Mouse (Mus musculus) hindbrain, embryonic 15.5 days (tissue): ENCODE data around the gene Ankrd27. TPM values are rescaled to one million over a fixed set of nuclear protein-coding genes. Genes with fewer than 3 reads are reported as not detected.

Experiments used
- ATAC-seq: fragments of 200-750 bp; cut with Nextera tagmentation; 2 replicates; pipeline ENCODE4 v1.8.0; 2017; ENCODE audit warnings: low read depth, moderate number of reproducible peaks, moderate TSS enrichment; ENCODE audit not compliant: low FRiP score
- H3K27ac ChIP-seq: fragments of 300-500 bp; sonication (generic); replicated peaks from 2 replicates; pipeline ENCODE4 v1.5.1; 2015; ENCODE audit warnings: mild to moderate bottlenecking, inconsistent platforms
- H3K27me3 ChIP-seq: fragments of 300-500 bp; sonication (generic); 2 replicates; pipeline ENCODE4 v1.6.1; 2015; ENCODE audit warnings: control low read depth, inconsistent platforms
- H3K36me3 ChIP-seq: fragments of 300-500 bp; sonication (generic); 2 replicates; pipeline ENCODE4 v1.6.1; 2015; ENCODE audit warnings: control low read depth, inconsistent platforms
- H3K4me1 ChIP-seq: fragments of 300-500 bp; sonication (generic); replicated peaks from 2 replicates; pipeline ENCODE4 v1.6.1; 2015; ENCODE audit warnings: control low read depth, inconsistent platforms
- H3K4me2 ChIP-seq: fragments of 300-500 bp; sonication (generic); 2 replicates; pipeline ENCODE4 v1.6.1; 2015; ENCODE audit warnings: moderate library complexity, mild to moderate bottlenecking, inconsistent platforms
- H3K4me3 ChIP-seq: fragments of 300-500 bp; sonication (generic); 2 replicates; pipeline ENCODE4 v1.5.1; 2015; ENCODE audit warnings: mild to moderate bottlenecking, inconsistent platforms
- H3K9ac ChIP-seq: fragments of 300-500 bp; sonication (generic); 2 replicates; pipeline ENCODE4 v1.6.1; 2015; ENCODE audit warnings: inconsistent platforms
- H3K9me3 ChIP-seq: fragments of 300-500 bp; sonication (generic); 2 replicates; pipeline ENCODE4 v1.6.1; 2016; ENCODE audit warnings: control low read depth, inconsistent platforms
- WGBS: fragments of 180-500 bp; shearing (Covaris S2); methylation state at CpG from one replicate; pipeline ENCODE4 v1.1.7; 2015; 5-methylcytosine and 5-hydroxymethylcytosine counted together
- polyA plus RNA-seq: library from polyadenylated mRNA; unstranded; fragments of >200 nt; fragmentation: Nextera tagmentation; extraction: Ambion mirVana; gene quantifications from 2 replicates; pipeline ENCODE4 v1.2.1, GENCODE M21; 2015

The Ankrd27 gene
- 19.0 and 20.2 TPM in 2 replicates for polyA plus RNA-seq

DNA sequence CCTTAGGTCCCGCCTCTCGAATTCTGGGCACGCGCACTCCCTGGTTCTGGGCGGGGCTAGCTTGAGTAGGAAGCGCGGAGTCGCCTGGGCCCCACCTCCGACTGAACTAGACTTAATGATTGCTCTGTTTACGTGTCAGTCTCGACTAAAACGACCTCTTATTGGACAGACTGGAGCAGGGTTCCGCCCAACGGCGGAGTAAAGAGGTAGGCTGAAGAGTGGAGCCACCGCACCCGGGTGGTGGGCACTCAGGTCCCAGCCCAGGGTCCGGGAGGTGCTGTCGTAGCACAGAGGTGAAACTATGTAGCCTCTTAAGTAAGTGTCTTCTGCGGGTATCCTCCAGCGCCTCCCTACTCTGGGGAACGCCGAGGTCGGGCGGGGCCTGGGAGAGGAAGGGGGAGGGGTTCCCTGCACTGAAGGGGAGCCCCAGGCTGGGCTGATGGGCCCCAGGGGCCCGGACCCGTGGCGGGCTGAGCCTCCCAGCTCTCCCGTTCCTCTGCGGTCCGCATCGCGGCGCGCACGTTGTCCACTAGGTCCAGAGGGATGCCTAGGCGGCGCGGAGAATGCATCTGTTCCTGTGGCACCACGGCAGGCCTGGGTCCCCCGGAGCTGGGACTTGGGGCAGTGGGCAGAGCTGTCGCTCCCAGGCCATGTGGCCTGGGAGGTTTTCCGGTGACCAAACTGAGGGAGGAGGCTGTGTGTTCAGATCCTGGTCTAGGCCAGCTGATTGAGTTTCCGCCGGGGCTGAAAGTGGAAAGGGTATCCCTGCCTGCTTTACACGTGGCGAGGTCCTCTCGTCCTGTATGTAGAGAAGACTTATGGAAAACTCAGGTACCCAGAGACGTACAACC is at the start of gene Ankrd27:
Gene Ankrd27, plus strand, starts transcription at position 190 of the 851 bp plus-strand sequence.
- H3K4me3 ChIP-seq = peak within 1 kb of the TSS; percentile 78
- WGBS = under 1% methylated on average over 49 of the region's 49 CpGs
- H3K27me3 ChIP-seq = peaks cover 36% of the 10 kb centered on the region
- H3K27ac ChIP-seq = peak within 1 kb of the TSS; percentile 70
- peaks cover 20% of the 10 kb centered on the region for H3K4me1 ChIP-seq
- peak within 1 kb of the TSS; percentile 98 for H3K4me2 ChIP-seq
- peak; percentile 99 for ATAC-seq
- no peaks in the 10 kb centered on the region for H3K36me3 ChIP-seq
- H3K9me3 ChIP-seq = no peaks in the 10 kb centered on the region
- peak within 1 kb of the TSS; percentile 70 for H3K9ac ChIP-seq

DNA sequence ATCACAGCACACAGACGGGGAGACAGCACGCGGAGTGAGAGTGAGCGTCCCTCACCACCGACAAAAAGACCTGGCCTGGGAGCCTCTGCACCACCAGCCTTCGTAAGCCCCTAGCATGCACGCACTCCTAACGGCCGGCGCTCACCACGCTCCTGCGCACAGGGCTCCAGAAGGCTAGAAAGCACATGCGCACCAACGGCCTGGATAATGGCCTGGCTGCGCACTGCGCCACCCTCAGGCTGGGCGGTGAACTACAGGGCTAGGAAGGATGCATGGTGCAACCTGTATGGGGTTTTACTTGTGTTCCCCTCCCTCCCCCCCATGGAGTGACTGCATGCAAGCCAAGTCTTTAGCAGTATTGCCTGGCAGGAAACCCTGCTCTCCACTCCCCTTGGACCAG is 48.5 kb upstream of the Ankrd27 start, which contains the start of gene Tdrd12:
Gene Tdrd12, minus strand, starts transcription at position 184 of the 400 bp plus-strand sequence.
- Histone ChIP-seq H3K4me1 (no peaks in the 10 kb centered on the region), H3K36me3 (no peaks in the 10 kb centered on the region), H3K9ac (no peak within 1 kb of the TSS), H3K4me2 (no peak within 1 kb of the TSS), H3K27ac (no peak within 1 kb of the TSS), H3K27me3 (no peaks in the 10 kb centered on the region), H3K4me3 (no peak within 1 kb of the TSS), H3K9me3 (no peaks in the 10 kb centered on the region)
- no peak for ATAC-seq
- 88% methylated on average over 17 of the region's 17 CpGs for WGBS

DNA sequence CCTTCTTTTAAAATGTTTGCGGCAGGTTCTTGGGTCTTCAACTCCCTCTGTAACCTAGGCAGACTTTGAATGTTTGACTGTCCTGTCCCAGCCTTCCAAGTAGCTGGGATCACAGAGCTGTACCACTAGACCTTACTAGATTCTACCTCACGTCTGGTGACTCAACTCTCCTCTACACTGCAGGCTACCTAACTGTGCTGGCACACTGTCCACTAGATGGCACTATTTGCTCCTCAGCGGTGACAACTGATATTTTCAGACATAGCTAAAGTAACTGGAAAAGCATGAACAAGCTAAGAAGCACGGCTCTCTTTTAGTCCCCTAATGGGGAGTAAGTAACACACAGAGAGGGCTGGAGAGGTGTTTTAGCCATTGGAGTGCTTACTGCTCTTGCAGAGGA is 40.2 kb upstream of the Ankrd27 start:
- peak; percentile 54; the same call in 1 of the 2 replicates for ATAC-seq
- Histone ChIP-seq H3K9ac (no peak overlapping the region), H3K4me1 (no peaks in the 10 kb centered on the region), H3K27me3 (no peaks in the 10 kb centered on the region), H3K4me2 (no peak overlapping the region), H3K27ac (no peak overlapping the region), H3K36me3 (peaks cover 32% of the 10 kb centered on the region), H3K9me3 (no peaks in the 10 kb centered on the region), H3K4me3 (no peak overlapping the region)
- 27% methylated on average over 4 of the region's 4 CpGs for WGBS

DNA sequence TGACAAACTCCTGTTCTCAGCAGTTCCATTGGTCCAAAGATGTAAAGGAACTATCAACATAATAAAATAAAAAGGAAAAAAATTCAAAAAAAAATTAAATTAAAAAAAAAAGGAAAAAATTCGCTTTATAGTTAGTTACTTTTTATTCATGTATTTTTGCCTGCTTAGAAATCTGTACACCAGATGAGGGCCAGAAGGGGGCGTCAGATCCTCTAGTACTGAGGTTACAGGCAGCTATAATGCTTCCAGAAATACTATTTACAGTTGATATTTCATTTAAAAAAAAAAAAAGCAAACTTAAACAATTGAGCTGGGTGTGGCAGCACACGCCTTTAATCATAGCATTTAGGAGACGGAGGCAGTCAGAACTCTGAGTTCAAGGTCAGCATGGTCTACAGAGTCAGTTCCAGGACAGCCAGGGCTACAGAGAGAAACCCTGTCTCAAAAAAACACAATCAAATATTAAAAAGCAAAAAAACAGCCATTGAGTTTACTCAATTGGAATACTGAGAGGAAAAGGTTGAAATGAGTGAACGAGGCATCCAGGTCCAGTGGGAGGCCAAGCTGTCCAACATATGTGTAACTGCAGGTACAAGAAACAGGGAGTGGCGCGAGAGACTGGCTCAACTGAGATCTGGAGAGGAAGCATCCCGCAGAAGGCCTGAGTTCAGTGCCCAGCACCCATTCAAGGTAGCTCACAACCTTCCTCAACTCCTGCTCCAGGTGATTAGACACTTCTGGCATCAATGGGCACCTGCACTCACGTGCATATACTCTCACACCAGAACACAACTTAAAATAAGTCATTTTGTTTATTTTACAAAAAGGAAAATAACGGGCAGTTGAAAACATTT is 32.1 kb upstream of the Ankrd27 start:
- Histone ChIP-seq H3K9ac (peak overlapping the region; percentile 96; the same call in 1 of the 2 replicates), H3K27ac (peak overlapping the region; percentile 96; the same call in 1 of the 2 replicates), H3K4me2 (peak overlapping the region; percentile 89), H3K4me3 (peak overlapping the region; percentile 66), H3K27me3 (no peaks in the 10 kb centered on the region), H3K9me3 (no peaks in the 10 kb centered on the region), H3K4me1 (peaks cover 20% of the 10 kb centered on the region), H3K36me3 (peaks cover 17% of the 10 kb centered on the region)
- WGBS = 62% methylated on average over 10 of the region's 10 CpGs
- no peak for ATAC-seq

DNA sequence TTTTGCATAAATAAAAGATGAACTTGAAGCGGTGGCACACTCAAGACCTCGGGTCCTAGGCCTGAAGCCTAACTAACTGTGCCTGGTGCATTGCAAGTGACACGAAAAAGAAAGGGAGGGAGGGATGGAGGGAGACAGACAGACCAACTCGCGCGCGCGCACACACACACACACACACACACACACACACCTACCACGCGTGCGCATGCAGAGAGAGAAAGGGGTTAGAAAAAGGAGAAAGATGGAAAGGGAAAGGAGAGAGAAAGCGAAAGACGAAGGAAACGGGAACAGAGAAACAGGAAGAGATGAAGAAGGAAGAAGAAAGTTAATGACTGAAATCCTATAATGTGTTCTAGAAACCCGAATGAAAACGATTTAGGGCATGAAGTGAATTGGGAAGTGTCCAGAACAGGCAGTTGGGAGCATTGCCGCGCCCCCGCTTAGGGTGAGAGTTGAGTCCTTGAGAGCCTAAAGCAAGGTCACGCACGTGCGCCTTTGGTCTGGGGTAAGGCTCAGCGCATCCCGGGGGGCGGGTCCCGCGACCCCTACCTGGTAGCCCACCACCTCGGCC is 31.4 kb upstream of the Ankrd27 start:
- Histone ChIP-seq H3K27ac (peak overlapping the region; percentile 96), H3K27me3 (no peaks in the 10 kb centered on the region), H3K4me2 (peak overlapping the region; percentile 89), H3K4me1 (peaks cover 20% of the 10 kb centered on the region), H3K4me3 (peak overlapping the region; percentile 66), H3K36me3 (peaks cover 11% of the 10 kb centered on the region), H3K9ac (peak overlapping the region; percentile 96), H3K9me3 (no peaks in the 10 kb centered on the region)
- 4% methylated on average over 27 of the region's 28 CpGs for WGBS
- peak; percentile 60; the same call in 1 of the 2 replicates for ATAC-seq

DNA sequence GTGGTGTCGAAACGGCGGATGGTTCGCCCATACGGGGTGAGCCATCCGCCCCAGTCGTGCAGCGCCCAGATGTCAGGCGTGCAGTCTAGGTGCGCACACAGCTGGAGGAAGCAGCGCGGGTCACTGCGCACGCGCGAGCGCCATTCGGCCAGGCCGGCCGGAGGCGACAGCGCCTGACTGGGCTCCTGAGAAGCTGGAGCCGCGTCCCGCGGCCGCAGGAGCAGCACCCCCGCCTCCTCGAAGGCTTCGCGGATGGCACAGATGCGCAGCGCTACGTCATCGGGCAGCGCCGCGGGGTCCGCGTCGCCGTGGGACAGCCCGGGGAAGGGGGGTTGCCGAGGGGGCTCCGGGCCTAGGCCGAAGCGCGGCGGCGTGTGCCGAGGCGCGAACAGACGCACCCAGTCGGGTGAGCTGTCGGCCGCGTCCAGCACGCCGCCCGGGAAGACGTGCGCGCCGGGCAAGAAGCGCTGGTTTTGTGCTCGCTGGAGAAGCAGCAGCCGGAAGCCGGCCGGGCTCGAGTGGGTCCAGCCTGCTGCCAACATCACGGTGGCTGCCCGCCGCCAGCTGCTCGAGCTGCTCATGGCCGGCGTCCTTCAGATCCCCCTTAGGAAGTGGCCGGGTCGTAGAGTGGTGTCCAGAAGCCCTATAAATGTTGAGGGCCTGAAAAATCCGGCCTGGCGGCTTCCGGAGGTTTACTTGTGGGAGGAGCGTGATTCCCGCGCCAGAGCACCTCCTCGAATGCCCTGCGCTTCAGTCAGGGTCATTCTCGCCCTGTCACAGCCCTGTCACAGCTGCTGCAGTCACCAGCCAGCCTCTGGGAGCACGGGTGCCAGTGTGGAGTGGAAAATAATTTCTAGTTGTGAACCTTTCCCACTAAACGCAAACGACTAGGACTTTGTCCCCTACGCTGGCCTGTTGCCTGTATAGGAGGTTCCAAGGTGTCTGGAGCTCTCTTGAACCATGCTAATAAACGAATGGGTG is 30.5 kb upstream of the Ankrd27 start:
- Histone ChIP-seq H3K27ac (peak overlapping the region; percentile 96), H3K4me1 (peaks cover 20% of the 10 kb centered on the region), H3K36me3 (peaks cover 4% of the 10 kb centered on the region), H3K4me3 (peak overlapping the region; percentile 66), H3K4me2 (peak overlapping the region; percentile 89), H3K9ac (peak overlapping the region; percentile 96), H3K27me3 (no peaks in the 10 kb centered on the region), H3K9me3 (no peaks in the 10 kb centered on the region)
- 1% methylated on average over 87 of the region's 93 CpGs for WGBS
- peak; percentile 95 for ATAC-seq

DNA sequence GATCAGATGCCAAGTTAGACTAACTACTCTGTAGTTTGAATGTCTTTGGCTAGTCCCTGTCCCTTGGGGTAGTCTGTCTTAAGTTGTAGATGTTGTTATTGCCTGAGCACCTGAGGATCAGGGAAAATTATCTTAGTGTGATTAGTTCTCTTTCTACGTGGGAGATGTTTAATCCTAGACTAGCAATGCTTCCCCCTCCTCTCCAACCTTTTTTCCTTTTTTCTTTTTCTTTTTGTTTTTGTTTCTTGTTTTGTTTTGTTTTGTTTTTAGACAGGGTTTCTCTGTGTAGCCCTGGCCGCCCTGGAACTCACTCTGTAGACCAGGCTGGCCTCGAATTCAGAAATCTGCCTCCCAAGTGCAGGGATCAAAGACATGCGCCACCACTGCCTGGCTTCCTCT is 29.8 kb upstream of the Ankrd27 start, which contains the start of gene Nudt19:
Gene Nudt19, minus strand, starts transcription at position 100 of the 399 bp plus-strand sequence.
- WGBS = 58% methylated on average over 4 of the region's 4 CpGs
- H3K4me2 ChIP-seq = peak within 1 kb of the TSS; percentile 89
- no peaks in the 10 kb centered on the region for H3K9me3 ChIP-seq
- peaks cover 20% of the 10 kb centered on the region for H3K4me1 ChIP-seq
- no peaks in the 10 kb centered on the region for H3K27me3 ChIP-seq
- H3K4me3 ChIP-seq = peak within 1 kb of the TSS; percentile 66
- H3K36me3 ChIP-seq = no peaks in the 10 kb centered on the region
- peak within 1 kb of the TSS; percentile 96 for H3K27ac ChIP-seq
- peak within 1 kb of the TSS; percentile 96 for H3K9ac ChIP-seq
- ATAC-seq = no peak

DNA sequence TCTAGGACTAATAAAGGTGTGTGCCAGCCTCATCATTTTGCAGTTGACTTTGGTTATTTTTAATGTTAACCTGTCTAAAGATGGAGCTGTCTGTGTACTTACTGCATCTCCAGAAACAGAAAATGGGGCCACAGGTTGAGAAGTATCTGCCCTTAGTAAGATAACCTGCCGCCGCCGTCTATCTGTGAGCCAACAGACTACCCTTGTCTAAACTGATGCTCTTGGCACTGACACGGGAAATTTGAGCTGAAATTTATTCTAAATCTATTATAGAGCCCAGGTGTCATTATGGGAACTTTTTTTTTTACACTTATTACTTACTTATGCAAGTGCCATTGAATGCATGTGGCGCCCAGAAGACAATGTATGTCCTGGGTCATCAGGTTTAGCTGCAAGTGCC is 29.1 kb upstream of the Ankrd27 start:
- Histone ChIP-seq H3K27ac (no peak overlapping the region), H3K27me3 (no peaks in the 10 kb centered on the region), H3K9ac (no peak overlapping the region), H3K36me3 (no peaks in the 10 kb centered on the region), H3K4me1 (peaks cover 20% of the 10 kb centered on the region), H3K9me3 (no peaks in the 10 kb centered on the region), H3K4me2 (no peak overlapping the region), H3K4me3 (no peak overlapping the region)
- WGBS = 92% methylated on average over 5 of the region's 5 CpGs
- no peak for ATAC-seq

DNA sequence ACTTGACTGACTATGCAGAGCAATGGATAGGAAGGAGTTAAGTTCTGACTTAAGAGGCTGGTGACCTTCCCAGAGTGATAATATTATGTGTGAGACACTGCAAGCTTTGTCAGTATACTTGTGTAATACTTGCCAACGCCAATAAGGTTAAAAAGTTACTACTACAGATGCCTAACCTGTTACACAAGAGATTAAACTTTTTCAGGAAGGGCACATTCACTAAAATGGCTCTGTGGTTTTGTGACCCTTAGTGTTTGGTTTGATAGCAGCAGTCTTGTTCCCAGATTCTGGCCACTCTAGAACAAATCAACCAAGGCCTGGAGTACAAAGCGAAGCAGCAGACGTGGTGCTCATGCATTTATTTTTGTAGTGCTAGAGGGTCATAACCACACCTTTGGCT is 28.5 kb upstream of the Ankrd27 start:
- peaks cover 20% of the 10 kb centered on the region for H3K4me1 ChIP-seq
- no peak overlapping the region for H3K9ac ChIP-seq
- H3K4me3 ChIP-seq = no peak overlapping the region
- ATAC-seq = no peak
- no peaks in the 10 kb centered on the region for H3K36me3 ChIP-seq
- no peaks in the 10 kb centered on the region for H3K9me3 ChIP-seq
- no peak overlapping the region for H3K4me2 ChIP-seq
- H3K27me3 ChIP-seq = no peaks in the 10 kb centered on the region
- WGBS = 85% methylated on average over 3 of the region's 3 CpGs
- no peak overlapping the region for H3K27ac ChIP-seq

DNA sequence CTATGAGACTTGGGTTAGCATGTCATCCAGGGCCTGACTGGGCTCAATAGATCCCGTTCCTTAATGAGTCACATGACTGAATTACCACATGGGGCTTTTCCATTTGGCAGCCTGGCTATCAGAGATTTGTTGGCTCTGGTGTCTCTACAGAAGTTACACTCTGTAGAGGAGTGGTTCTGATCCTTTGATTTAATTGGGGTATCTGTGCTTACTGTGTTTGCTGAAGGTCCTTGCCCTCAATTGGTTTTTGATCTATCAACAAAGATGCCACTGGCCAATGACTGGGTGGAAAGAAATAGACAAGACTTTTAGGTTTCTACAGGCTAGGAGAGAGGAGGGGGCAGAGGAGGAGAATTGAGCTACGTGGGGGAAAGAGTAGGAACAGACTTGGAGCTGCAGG is 27.4 kb upstream of the Ankrd27 start:
- peaks cover 17% of the 10 kb centered on the region for H3K4me1 ChIP-seq
- no peak overlapping the region for H3K9ac ChIP-seq
- no peaks in the 10 kb centered on the region for H3K27me3 ChIP-seq
- ATAC-seq = no peak
- H3K4me3 ChIP-seq = no peak overlapping the region
- 47% methylated on average over 2 of the region's 2 CpGs for WGBS
- H3K9me3 ChIP-seq = no peaks in the 10 kb centered on the region
- H3K27ac ChIP-seq = no peak overlapping the region
- H3K36me3 ChIP-seq = no peaks in the 10 kb centered on the region
- no peak overlapping the region for H3K4me2 ChIP-seq

DNA sequence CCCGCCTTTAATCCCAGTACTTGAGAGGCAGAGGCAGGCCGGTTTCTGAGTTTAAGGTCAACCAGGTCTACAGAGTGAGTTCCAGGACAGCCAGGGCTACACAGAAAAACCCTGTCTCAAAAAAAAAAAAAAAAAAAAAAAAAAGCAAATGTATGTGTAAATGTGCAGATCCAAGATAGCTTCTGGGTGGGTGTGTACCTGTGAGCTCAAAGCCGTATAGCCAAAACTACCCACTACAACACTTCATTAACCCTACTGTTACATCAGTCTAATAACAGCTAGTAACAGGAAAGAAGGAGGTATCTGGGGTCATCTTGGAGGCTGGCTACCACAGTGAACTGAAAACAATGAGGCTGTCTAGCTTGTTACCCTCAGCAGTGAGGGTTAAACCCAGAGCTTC is 26.2 kb upstream of the Ankrd27 start:
- H3K27me3 ChIP-seq = no peaks in the 10 kb centered on the region
- H3K4me2 ChIP-seq = no peak overlapping the region
- H3K4me1 ChIP-seq = peaks cover 9% of the 10 kb centered on the region
- no peak overlapping the region for H3K4me3 ChIP-seq
- 95% methylated on average over 3 of the region's 3 CpGs for WGBS
- no peaks in the 10 kb centered on the region for H3K36me3 ChIP-seq
- H3K9ac ChIP-seq = no peak overlapping the region
- no peak overlapping the region for H3K27ac ChIP-seq
- ATAC-seq = no peak
- no peaks in the 10 kb centered on the region for H3K9me3 ChIP-seq
